Mouse (Mus musculus) gonadal fat pad, adult 2 months (tissue): Measurements from ENCODE around the gene Tex13a. TPM values are rescaled to one million over a fixed set of nuclear protein-coding genes. Genes with fewer than 3 reads are reported as not detected.

Experiments
- DNase-seq: peaks from one replicate; pipeline ENCODE4 v3.0.0-alpha.2; 2012; ENCODE audit warnings: low read depth
- polyA plus RNA-seq: library from polyadenylated mRNA; depleted of rRNA; stranded (reverse); fragments of >200 nt; gene quantifications from 2 replicates; pipeline ENCODE4 v1.2.3, GENCODE M21; 2012; rRNA removed

The Tex13a gene
- 0.34 and 0.38 TPM in 2 replicates for polyA plus RNA-seq

DNA sequence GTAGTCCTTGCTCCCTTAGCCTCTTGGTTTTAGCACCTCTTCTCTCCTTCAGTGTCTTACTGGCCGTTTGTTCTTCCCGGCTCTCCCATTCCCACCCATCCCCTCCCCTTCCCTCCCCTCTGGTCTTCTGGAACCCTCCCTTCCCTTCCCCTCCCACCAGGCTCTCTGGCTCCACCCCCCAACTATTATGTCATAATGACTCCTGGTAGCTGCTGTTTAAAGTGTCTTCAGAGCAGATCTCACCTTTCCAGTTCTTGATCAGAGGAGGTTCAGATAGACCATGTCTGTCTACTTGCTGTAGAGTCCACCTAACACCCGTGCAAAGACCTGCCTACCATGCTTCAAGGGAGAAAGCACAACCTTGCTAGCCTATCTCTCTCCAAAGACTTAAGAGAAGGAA, at the start of gene Tex13a:
Gene Tex13a, minus strand, starts transcription at position 101 of the 400 bp plus-strand sequence.
- DNase-seq, result no peak

DNA sequence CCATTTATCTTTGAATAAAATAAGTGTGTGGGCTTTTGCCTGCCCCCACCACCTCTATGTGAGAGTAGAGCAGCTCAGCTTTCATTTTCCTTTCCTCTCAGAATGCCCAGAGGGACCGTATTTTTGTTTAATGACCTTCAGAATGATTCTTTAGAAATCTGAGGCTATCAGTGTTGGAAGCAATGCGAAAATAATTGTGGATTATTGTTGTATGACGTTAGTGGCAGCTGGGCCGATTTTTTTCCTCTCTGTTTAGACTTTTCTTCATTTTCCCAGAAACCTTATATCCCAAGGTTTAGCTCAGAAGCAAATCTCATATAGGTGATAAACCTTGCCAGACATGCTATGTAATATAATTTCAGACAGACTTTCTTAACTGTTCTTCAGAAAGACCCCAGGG, 25.2 kb upstream of the Tex13a start:
- no peak for DNase-seq

DNA sequence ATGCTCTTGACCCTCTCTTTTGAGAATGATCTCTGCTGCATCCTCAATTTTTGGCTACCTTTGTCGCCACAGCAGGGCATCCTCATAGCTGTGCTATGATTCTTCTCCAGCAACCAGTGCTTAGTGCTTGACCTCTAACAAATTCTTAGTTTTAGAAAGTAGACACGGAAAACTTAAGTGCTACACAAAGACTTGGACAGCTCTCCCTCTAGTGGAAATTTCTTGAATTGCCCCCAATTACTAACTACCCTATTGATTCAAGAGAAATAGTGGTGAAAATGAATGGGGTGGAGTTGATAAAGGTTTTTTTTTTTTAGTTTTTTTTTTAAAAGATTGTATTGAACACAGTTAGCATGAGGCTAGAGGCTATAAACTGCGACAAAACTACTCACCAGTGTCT, 39.2 kb downstream of the Tex13a start:
- no peak for DNase-seq
